Mouse (Mus musculus) MEL (cell line): Measurements from ENCODE around the gene Dusp12.

Experiments
- CTCF ChIP-seq, 3 experiments: IDR thresholded peaks in 2 of 3; conservative IDR thresholded peaks in 1 of 3; 2 replicates each; pipeline ENCODE4 v1.5.1; 2011 to 2012; ENCODE audit warnings: low read length in 3 of 3, low read depth in 2 of 3, mild to moderate bottlenecking in 2 of 3, improper control_type of control experiment in 1 of 3, inconsistent platforms in 1 of 3, mixed read lengths in 1 of 3, moderate library complexity in 1 of 3; ENCODE audit not compliant: control insufficient read depth in 1 of 3, insufficient read depth in 1 of 3, poor library complexity in 1 of 3, severe bottlenecking in 1 of 3
- ELF1 ChIP-seq: IDR thresholded peaks from 2 replicates; pipeline ENCODE4 v1.6.1; 2014; ENCODE audit warnings: low read depth, mild to moderate bottlenecking, inconsistent platforms, low read length, improper control_type of control experiment, moderate library complexity
- JUND ChIP-seq: IDR thresholded peaks from 2 replicates; pipeline ENCODE4 v1.6.1; 2011; ENCODE audit warnings: low read depth, mild to moderate bottlenecking, improper control_type of control experiment, low read length
- MAFK ChIP-seq: IDR thresholded peaks from 2 replicates; pipeline ENCODE4 v1.6.1; 2011; ENCODE audit warnings: low read depth, mild to moderate bottlenecking, low read length, improper control_type of control experiment, borderline replicate concordance
- MAX ChIP-seq: IDR thresholded peaks from 2 replicates; pipeline ENCODE4 v1.6.1; 2011; ENCODE audit warnings: low read length, improper control_type of control experiment
- MAZ ChIP-seq: IDR thresholded peaks from 2 replicates; pipeline ENCODE4 v1.6.1; 2012; ENCODE audit warnings: low read depth, mild to moderate bottlenecking, inconsistent platforms, low read length, improper control_type of control experiment
- MYB ChIP-seq: IDR thresholded peaks from 2 replicates; pipeline ENCODE4 v1.6.1; 2011; ENCODE audit warnings: mild to moderate bottlenecking, low read depth, low read length, improper control_type of control experiment
- NELFE ChIP-seq: IDR thresholded peaks from 2 replicates; pipeline ENCODE4 v1.6.1; 2011; ENCODE audit warnings: low read depth, low read length, improper control_type of control experiment
- POLR2A ChIP-seq, 2 experiments: IDR thresholded peaks; 2 replicates each; pipeline ENCODE4 v1.6.1; 2011 to 2012; ENCODE audit warnings: low read length in 2 of 2, mild to moderate bottlenecking in 2 of 2, control low read depth in 1 of 2, improper control_type of control experiment in 1 of 2, low read depth in 1 of 2, moderate library complexity in 1 of 2; ENCODE audit not compliant: control insufficient read depth in 1 of 2, insufficient read depth in 1 of 2, poor library complexity in 1 of 2
- POLR2AphosphoS2 ChIP-seq: IDR thresholded peaks from 2 replicates; pipeline ENCODE4 v1.6.1; 2011; ENCODE audit warnings: low read length, improper control_type of control experiment
- RAD21 ChIP-seq: IDR thresholded peaks from 2 replicates; pipeline ENCODE4 v1.6.1; 2011; ENCODE audit warnings: mild to moderate bottlenecking, low read depth, low read length, improper control_type of control experiment
- TAL1 ChIP-seq: IDR thresholded peaks from 2 replicates; pipeline ENCODE4 v1.6.1; 2012; ENCODE audit warnings: mild to moderate bottlenecking, inconsistent platforms, low read length, moderate library complexity, mixed read lengths
- TCF12 ChIP-seq: IDR thresholded peaks from 2 replicates; pipeline ENCODE4 v1.6.1; 2014; ENCODE audit warnings: low read depth, mild to moderate bottlenecking, inconsistent platforms, low read length, improper control_type of control experiment, moderate library complexity
- ZKSCAN1 ChIP-seq: IDR thresholded peaks from 2 replicates; pipeline ENCODE4 v1.6.1; 2012; ENCODE audit warnings: low read depth, mild to moderate bottlenecking, inconsistent platforms, low read length, improper control_type of control experiment, moderate library complexity

DNA sequence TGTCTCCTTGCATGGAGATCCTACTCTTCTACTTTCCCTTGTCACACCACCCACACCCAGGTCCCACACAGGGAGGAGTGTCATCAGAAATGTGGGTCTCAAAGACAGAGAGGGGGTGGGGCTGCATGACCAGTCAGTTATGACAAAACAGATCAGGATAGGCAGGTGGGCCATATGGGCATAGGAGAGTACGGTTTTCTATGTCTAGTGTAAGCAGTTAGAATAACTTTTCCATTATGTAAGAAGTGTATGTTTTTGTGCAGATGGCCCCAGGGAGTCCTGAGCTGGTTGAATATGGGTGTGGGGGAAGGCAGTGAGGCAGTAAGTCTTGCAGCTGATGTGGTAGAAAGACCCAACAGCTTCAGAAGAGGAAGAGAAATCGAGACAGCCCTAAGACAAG, 43.1 kb upstream of the Dusp12 start:
- no peak for TF ChIP-seq ELF1
- TF ChIP-seq NELFE, result no peak
- no peak for TF ChIP-seq ZKSCAN1
- TF ChIP-seq POLR2AphosphoS2, result no peak
- no peak for TF ChIP-seq POLR2A (IDR thresholded peaks at IDR 0.05; ENCODE audit: control insufficient read depth in 1 of 2, insufficient read depth in 1 of 2, low read depth in 1 of 2, low read length in 2 of 2, poor library complexity in 1 of 2)
- TF ChIP-seq RAD21, result no peak
- no peak for TF ChIP-seq CTCF (IDR thresholded peaks at IDR 0.05 in 2 of 3, conservative IDR thresholded peaks at IDR 0.05 in 1 of 3; ENCODE audit: control insufficient read depth in 1 of 3, insufficient read depth in 1 of 3, low read depth in 2 of 3, low read length in 3 of 3, poor library complexity in 1 of 3, severe bottlenecking in 1 of 3)
- no peak for TF ChIP-seq MAX
- TF ChIP-seq MAFK, result no peak
- no peak for TF ChIP-seq TAL1
- no peak for TF ChIP-seq MAZ
- TF ChIP-seq MYB, result no peak
- no peak for TF ChIP-seq TCF12
- no peak for TF ChIP-seq JUND
